Mouse (Mus musculus) gastrocnemius, adult 8-10 months (tissue): ENCODE results near the gene Ugt1a2. TPM values are rescaled to one million over a fixed set of nuclear protein-coding genes. Genes with fewer than 3 reads are reported as not detected.

Experiments
- DNase-seq, 2 experiments: peaks; one replicate each; pipeline ENCODE4 v3.0.0; 2022; ENCODE audit warnings: low spot score in 2 of 2
- total RNA-seq, 4 experiments: library from RNA; stranded (reverse); gene quantifications; 2 replicates each; pipeline ENCODE4 v1.2.4; 2022

The Ugt1a2 gene
- total RNA-seq, 4 experiments from 2014 or later: 0.16 TPM; not detected in 3

- DNase-seq: no peak
These were observed 17.2 kb downstream of the Ugt1a2 start for GRCm38 (mm10) chr1:88217576-88217975.

- DNase-seq: peak in 1 of 2 experiments; percentile 14
These were observed 17.6 kb downstream of the Ugt1a2 start for GRCm38 (mm10) chr1:88218051-88218450.

GRCm38 (mm10) chr1:88218591-88218990 is 18.2 kb downstream of the Ugt1a2 start:
- DNase-seq: no peak

GRCm38 (mm10) chr1:88219054-88219453 is 18.7 kb downstream of the Ugt1a2 start:
- DNase-seq: no peak

- no peak for DNase-seq
These were observed 19.9 kb downstream of the Ugt1a2 start for GRCm38 (mm10) chr1:88220336-88220735.

- DNase-seq: no peak
These were observed 21.8 kb downstream of the Ugt1a2 start for GRCm38 (mm10) chr1:88222216-88222615.

- peak in 1 of 2 experiments; percentile 6 for DNase-seq
These were observed 22.7 kb downstream of the Ugt1a2 start for GRCm38 (mm10) chr1:88223011-88223515.

GRCm38 (mm10) chr1:88223591-88223990 is 23.2 kb downstream of the Ugt1a2 start:
- DNase-seq: peak; percentile 5 to 6

GRCm38 (mm10) chr1:88224029-88224776 is 23.8 kb downstream of the Ugt1a2 start:
- DNase-seq: peak in 1 of 2 experiments; percentile 2

GRCm38 (mm10) chr1:88225301-88225700 is 24.9 kb downstream of the Ugt1a2 start:
- peak in 1 of 2 experiments; percentile 1 for DNase-seq

GRCm38 (mm10) chr1:88225741-88226140 is 25.3 kb downstream of the Ugt1a2 start:
- DNase-seq: peak; percentile 3 to 4

- peak; percentile 9 to 10 for DNase-seq
These were observed 26.4 kb downstream of the Ugt1a2 start, which contains the start of gene Mroh2a for GRCm38 (mm10) chr1:88226670-88227379. TSS of gene Mroh2a (plus strand) at chr1:88226986.

GRCm38 (mm10) chr1:88227482-88227881 is 27.1 kb downstream of the Ugt1a2 start:
- DNase-seq: peak in 1 of 2 experiments; percentile 3

GRCm38 (mm10) chr1:88228121-88228520 is 27.7 kb downstream of the Ugt1a2 start:
- peak; percentile 15 to 16 for DNase-seq

GRCm38 (mm10) chr1:88229566-88229965 is 29.2 kb downstream of the Ugt1a2 start:
- DNase-seq: peak in 1 of 2 experiments; percentile 4

- no peak for DNase-seq
These were observed 29.6 kb downstream of the Ugt1a2 start for GRCm38 (mm10) chr1:88229986-88230385.

GRCm38 (mm10) chr1:88230421-88230820 is 30.0 kb downstream of the Ugt1a2 start:
- peak in 1 of 2 experiments; percentile 19 for DNase-seq

GRCm38 (mm10) chr1:88230981-88231802 is 30.8 kb downstream of the Ugt1a2 start:
- peak in 1 of 2 experiments; percentile 5 for DNase-seq

- peak in 1 of 2 experiments; percentile 8 for DNase-seq
These were observed 31.6 kb downstream of the Ugt1a2 start for GRCm38 (mm10) chr1:88231803-88232499.

- peak in 1 of 2 experiments; percentile 6 for DNase-seq
These were observed 32.4 kb downstream of the Ugt1a2 start for GRCm38 (mm10) chr1:88232664-88233380.
